16 mouse cellular contexts compared by ENCODE assay signal in genomic region chr17:71342006-71342405, GRCm38 (mm10).
"Had no signal": no experiment of that assay in that cellular context is flagged by ENCODE, and none has a peak within 500 bp of the region (broad histone marks: within the 10 kb centered on the region; RNA-seq: fewer than 3 reads in every experiment).

No protein-coding gene starts in this region.

- H3K9me3 ChIP-seq: liver, embryonic 15.5 days; lung, embryonic 15.5 days; megakaryocyte, embryonic 14.5 days; midbrain, embryonic 12.5 days; midbrain, embryonic 15.5 days; neural tube, embryonic 12.5 days had no signal

- H3K4me2 ChIP-seq: liver, embryonic 15.5 days; lung, embryonic 15.5 days; midbrain, embryonic 12.5 days; midbrain, embryonic 15.5 days; neural tube, embryonic 12.5 days had no signal

- H3K27me3 ChIP-seq: liver, embryonic 15.5 days; lung, embryonic 15.5 days; megakaryocyte, embryonic 14.5 days; midbrain, embryonic 12.5 days; midbrain, embryonic 15.5 days; neural tube, embryonic 12.5 days had no signal

- H3K4me1 ChIP-seq: liver, embryonic 15.5 days; lung, embryonic 15.5 days; midbrain, embryonic 12.5 days; midbrain, embryonic 15.5 days; neural tube, embryonic 12.5 days had no signal

- DNase-seq: liver, postnatal 0 days; lung, adult 2 months; lung, postnatal 14 days; lung, postnatal 36 days; right cerebral cortex, postnatal 14 days; thymus, adult 18-20 months; thymus, postnatal 14 days; thymus, postnatal 36 days had no signal

- H3K27ac ChIP-seq: liver, embryonic 15.5 days; lung, embryonic 15.5 days; macrophage; midbrain, embryonic 12.5 days; midbrain, embryonic 15.5 days; neural tube, embryonic 12.5 days had no signal

- ATAC-seq: liver, postnatal 0 days; lung, postnatal 0 days; midbrain, embryonic 15.5 days had no signal

- H3K9ac ChIP-seq: liver, embryonic 15.5 days; liver, postnatal 0 days; lung, embryonic 15.5 days; midbrain, embryonic 12.5 days; midbrain, embryonic 15.5 days; neural tube, embryonic 12.5 days had no signal

- H3K4me3 ChIP-seq: liver, embryonic 15.5 days; lung, embryonic 15.5 days; megakaryocyte, embryonic 14.5 days; midbrain, embryonic 12.5 days; midbrain, embryonic 15.5 days; neural tube, embryonic 12.5 days had no signal
